Mouse (Mus musculus) hindbrain, embryonic 11.5 days (tissue): Measurements from ENCODE around the gene Icos. TPM values are rescaled to one million over a fixed set of nuclear protein-coding genes. Genes with fewer than 3 reads are reported as not detected.

ENCODE experiments used
- ATAC-seq: fragments of 200-750 bp; cut with Nextera tagmentation; 2 replicates; pipeline ENCODE4 v1.8.0; 2017; ENCODE audit warnings: mild to moderate bottlenecking, moderate TSS enrichment, moderate library complexity; ENCODE audit not compliant: low FRiP score
- DNase-seq: peaks from one replicate; pipeline ENCODE4 v3.0.0-alpha.2; 2015; ENCODE audit warnings: low spot score
- H3K27ac ChIP-seq: fragments of 300-500 bp; sonication (generic); 2 replicates; pipeline ENCODE4 v1.5.1; 2014; ENCODE audit warnings: mild to moderate bottlenecking, low read depth, low read length
- H3K27me3 ChIP-seq: fragments of 300-500 bp; sonication (generic); 2 replicates; pipeline ENCODE4 v1.6.1; 2014; ENCODE audit warnings: mild to moderate bottlenecking, low read length, moderate library complexity, mixed read lengths; ENCODE audit not compliant: control insufficient read depth, insufficient read depth
- H3K36me3 ChIP-seq: fragments of 300-500 bp; sonication (generic); 2 replicates; pipeline ENCODE4 v1.6.1; 2014; ENCODE audit warnings: mild to moderate bottlenecking, low read length, moderate library complexity, mixed read lengths; ENCODE audit not compliant: control insufficient read depth, insufficient read depth
- H3K4me1 ChIP-seq: fragments of 300-500 bp; sonication (generic); replicated peaks from 2 replicates; pipeline ENCODE4 v1.6.1; 2014; ENCODE audit warnings: low read length, mixed read lengths; ENCODE audit not compliant: control insufficient read depth, insufficient read depth
- H3K4me2 ChIP-seq: fragments of 300-500 bp; sonication (generic); replicated peaks from 2 replicates; pipeline ENCODE4 v1.6.1; 2014; ENCODE audit warnings: mild to moderate bottlenecking, low read depth, low read length
- H3K4me3 ChIP-seq: fragments of 300-500 bp; sonication (generic); 2 replicates; pipeline ENCODE4 v1.5.1; 2014; ENCODE audit warnings: low read depth, low read length
- H3K9ac ChIP-seq: fragments of 300-500 bp; sonication (generic); 2 replicates; pipeline ENCODE4 v1.6.1; 2014; ENCODE audit warnings: low read depth, low read length
- H3K9me3 ChIP-seq: fragments of 300-500 bp; sonication (generic); 2 replicates; pipeline ENCODE4 v1.6.1; 2016; ENCODE audit warnings: low read length; ENCODE audit not compliant: control insufficient read depth
- WGBS: fragments of 180-500 bp; shearing (Covaris S2); extraction: QIAGEN DNeasy Blood & Tissue Kit; methylation state at CpG from one replicate; pipeline ENCODE4 v1.1.7; 2014; 5-methylcytosine and 5-hydroxymethylcytosine counted together
- polyA plus RNA-seq: library from polyadenylated mRNA; unstranded; fragments of >200 nt; fragmentation: Nextera tagmentation; extraction: Ambion mirVana; gene quantifications from 2 replicates; pipeline ENCODE4 v1.2.1, GENCODE M21; 2014

Icos gene
- polyA plus RNA-seq, result 0.08 and 0.25 TPM in 2 replicates

DNA sequence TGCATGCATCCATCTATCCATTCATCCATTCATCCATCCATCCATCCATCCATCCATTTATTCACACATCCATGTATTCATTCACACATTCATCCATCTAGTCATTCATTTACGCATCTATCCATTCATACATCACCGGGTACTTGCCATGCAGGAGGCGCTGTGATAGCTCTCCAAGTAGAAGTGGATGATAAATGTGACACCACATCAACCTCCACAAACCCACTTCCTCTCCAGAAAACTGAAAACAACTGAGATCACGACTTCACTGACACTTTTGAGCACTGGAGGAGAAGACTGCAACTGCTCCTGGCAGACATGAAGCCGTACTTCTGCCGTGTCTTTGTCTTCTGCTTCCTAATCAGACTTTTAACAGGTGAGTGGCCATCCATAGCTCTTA lies at the start of gene Icos:
Gene Icos (plus strand): TSS at position 287 of the 400 bp plus-strand sequence.
- ATAC-seq (no peak), DNase-seq (no peak)
- H3K36me3 ChIP-seq, result no peaks in the 10 kb centered on the region
- no peaks in the 10 kb centered on the region for H3K9me3 ChIP-seq
- no peak within 1 kb of the TSS for H3K4me2 ChIP-seq
- no peaks in the 10 kb centered on the region for H3K27me3 ChIP-seq
- H3K9ac ChIP-seq, result no peak within 1 kb of the TSS
- H3K4me3 ChIP-seq, result no peak within 1 kb of the TSS
- no peak within 1 kb of the TSS for H3K27ac ChIP-seq
- 83% methylated on average over 6 of the region's 6 CpGs for WGBS
- no peaks in the 10 kb centered on the region for H3K4me1 ChIP-seq

DNA sequence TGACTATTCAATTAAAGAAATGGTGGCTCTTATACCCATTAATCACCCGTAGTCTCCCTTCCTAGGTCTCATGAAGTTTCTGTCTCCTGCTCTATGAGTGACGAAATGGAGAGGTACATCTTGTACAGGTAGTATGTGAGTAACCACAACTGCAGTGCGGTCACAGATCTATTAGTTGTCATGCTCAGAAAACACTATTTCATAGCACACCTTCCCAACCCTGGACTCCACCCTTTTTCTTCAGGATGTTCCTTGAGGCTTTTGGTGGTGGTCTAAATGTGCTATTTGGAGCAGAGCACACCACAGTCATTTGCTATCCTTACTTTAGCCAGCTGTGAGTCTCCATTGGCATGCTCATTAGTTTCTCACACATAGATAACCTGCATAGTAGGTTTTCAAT lies 48.7 kb upstream of the Icos start:
- Histone ChIP-seq H3K4me2 (no peak overlapping the region), H3K4me1 (no peaks in the 10 kb centered on the region), H3K4me3 (no peak overlapping the region), H3K9me3 (no peaks in the 10 kb centered on the region), H3K27ac (no peak overlapping the region), H3K9ac (no peak overlapping the region), H3K27me3 (no peaks in the 10 kb centered on the region), H3K36me3 (no peaks in the 10 kb centered on the region)
- 89% methylated on average over 3 of the region's 3 CpGs for WGBS
- ATAC-seq (no peak), DNase-seq (no peak)

DNA sequence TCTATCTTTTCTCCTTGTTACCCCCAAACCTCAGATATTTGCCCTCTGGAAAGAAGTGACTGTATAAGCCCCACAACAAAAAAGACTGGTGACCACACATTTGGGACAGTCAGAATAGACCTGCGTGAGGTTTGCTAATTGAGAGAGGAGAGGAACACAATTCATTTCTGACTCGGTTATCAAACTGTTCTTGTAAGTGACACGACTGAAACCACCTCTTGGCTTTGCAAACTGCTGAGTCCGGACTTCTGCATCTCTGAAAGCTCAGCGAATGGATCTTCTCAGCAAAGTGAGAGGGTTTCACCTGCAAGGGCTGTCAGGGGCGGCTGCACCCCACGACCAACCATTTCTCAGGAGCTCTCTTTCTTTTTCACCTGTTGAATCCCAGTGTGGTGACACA lies 47.3 kb upstream of the Icos start:
- WGBS, result 86% methylated on average over 7 of the region's 7 CpGs
- H3K36me3 ChIP-seq, result no peaks in the 10 kb centered on the region
- H3K4me2 ChIP-seq, result no peak overlapping the region
- no peak overlapping the region for H3K4me3 ChIP-seq
- no peaks in the 10 kb centered on the region for H3K4me1 ChIP-seq
- no peak overlapping the region for H3K9ac ChIP-seq
- no peak for DNase-seq
- H3K9me3 ChIP-seq, result no peaks in the 10 kb centered on the region
- ATAC-seq, result no peak
- no peak overlapping the region for H3K27ac ChIP-seq
- H3K27me3 ChIP-seq, result no peaks in the 10 kb centered on the region

DNA sequence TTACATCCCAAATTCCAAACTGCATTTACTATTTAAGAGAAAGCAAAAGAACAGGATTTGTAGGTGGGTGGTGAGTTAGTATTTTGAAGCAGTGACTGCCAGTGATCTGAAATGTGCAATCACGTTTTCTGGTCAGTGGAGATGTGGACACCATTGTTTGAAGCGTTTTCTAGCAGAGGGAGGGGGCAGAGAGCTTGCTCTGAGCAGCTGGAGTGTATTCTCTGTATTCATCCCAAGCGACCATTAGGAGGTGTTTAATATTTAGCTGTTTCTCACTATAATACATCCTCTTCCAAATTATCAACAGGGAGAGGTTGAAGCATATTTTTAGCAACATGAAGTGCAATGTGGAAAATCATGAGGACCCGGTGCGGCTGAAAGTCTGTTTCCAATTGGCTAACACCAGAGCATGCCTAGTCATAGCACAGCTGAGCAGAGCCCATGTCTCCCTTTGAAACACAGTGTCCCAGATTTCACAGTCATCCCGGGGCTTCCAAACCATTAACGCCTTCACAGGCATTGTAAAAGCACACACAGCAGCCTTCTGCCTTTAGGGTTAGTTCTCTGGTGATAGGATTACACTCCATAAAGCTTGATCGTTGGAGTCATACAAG lies 41.7 kb upstream of the Icos start:
- ATAC-seq (no peak), DNase-seq (no peak)
- Histone ChIP-seq H3K4me2 (no peak overlapping the region), H3K27me3 (no peaks in the 10 kb centered on the region), H3K4me3 (no peak overlapping the region), H3K27ac (no peak overlapping the region), H3K9ac (no peak overlapping the region), H3K9me3 (no peaks in the 10 kb centered on the region), H3K36me3 (no peaks in the 10 kb centered on the region), H3K4me1 (no peaks in the 10 kb centered on the region)
- WGBS, result 64% methylated on average over 8 of the region's 8 CpGs

DNA sequence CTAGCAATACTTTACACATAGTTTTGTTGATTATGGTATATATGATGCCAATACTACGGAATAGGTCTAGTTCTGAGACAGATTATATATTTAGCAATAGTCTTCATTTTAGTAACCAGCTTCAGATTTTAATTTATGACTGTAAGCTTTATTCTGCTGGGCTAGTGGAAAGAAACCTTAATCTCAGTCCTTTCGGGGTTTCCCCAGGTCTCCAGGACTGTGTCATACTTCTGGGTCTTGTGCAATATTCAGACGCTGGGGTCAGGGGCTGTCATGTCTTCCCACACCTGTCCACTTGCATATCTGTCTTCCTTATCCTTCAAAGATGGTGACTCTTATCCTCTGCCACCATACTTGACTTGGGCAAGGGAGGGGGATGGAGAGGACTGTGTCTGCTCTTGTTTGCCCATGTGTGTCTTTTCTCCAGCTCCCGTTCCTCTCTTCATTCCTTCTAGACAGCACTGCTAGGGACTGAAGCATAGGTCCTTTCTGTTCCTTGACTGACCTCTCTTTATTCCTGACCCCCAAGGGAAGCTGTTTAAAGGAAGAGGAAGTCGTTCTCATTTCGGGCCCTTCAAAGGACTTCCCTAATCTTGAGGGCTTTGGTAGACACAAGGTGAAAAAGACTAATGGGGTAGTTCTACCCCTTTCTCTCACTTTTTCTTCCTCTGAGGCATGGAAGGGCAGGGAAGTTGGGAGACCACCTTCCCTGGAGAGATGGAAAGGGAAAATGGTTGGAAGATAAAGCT lies 40.6 kb upstream of the Icos start:
- Histone ChIP-seq H3K9me3 (no peaks in the 10 kb centered on the region), H3K27ac (no peak overlapping the region), H3K4me3 (no peak overlapping the region), H3K27me3 (no peaks in the 10 kb centered on the region), H3K4me1 (no peaks in the 10 kb centered on the region), H3K4me2 (no peak overlapping the region), H3K36me3 (no peaks in the 10 kb centered on the region), H3K9ac (no peak overlapping the region)
- DNase-seq (no peak), ATAC-seq (no peak)
- WGBS, result 80% methylated on average over 6 of the region's 6 CpGs

DNA sequence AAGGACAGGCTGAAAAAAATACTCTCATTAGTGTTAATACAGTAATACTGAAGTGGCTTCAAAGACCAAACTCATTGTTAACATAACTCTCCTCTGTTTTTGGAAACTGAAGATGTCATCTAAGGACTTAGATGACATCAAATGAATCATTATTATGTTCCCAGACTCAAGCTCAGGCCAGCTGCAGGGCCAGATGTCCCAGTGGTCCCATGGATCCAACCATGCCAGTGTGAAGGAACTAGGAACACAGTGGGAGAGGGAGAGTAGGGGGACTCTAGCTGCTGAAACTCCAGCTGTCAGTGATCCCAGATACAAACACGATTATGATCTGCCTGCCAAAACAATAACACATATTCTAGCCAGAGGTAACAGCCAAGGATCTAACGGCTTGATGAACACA lies 39.5 kb upstream of the Icos start:
- Histone ChIP-seq H3K4me2 (no peak overlapping the region), H3K4me1 (no peaks in the 10 kb centered on the region), H3K36me3 (no peaks in the 10 kb centered on the region), H3K27ac (no peak overlapping the region), H3K27me3 (no peaks in the 10 kb centered on the region), H3K4me3 (no peak overlapping the region), H3K9me3 (no peaks in the 10 kb centered on the region), H3K9ac (no peak overlapping the region)
- WGBS, result 81% methylated on average over 2 of the region's 2 CpGs
- no peak for ATAC-seq
- DNase-seq, result no peak

DNA sequence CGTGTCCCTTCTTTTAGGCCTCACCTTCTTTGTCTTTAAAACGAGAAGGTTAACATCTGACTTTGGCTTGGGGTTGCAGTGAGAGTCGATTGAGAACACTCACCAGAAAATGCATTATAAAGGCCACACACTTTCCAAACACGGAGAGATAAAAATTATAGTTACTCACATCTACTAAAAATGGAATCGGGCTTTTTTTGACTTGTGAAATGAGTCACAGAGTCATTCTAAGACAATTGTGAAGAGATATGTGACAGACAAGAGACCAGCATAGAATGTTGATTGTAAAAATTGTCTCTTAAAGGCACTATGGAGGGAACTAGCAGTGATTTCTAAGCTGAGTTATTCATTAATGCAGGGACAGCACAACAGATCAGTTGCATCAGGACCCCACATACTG lies 38.8 kb upstream of the Icos start:
- no peaks in the 10 kb centered on the region for H3K4me1 ChIP-seq
- ATAC-seq (no peak), DNase-seq (no peak)
- no peaks in the 10 kb centered on the region for H3K9me3 ChIP-seq
- no peak overlapping the region for H3K4me2 ChIP-seq
- H3K36me3 ChIP-seq, result no peaks in the 10 kb centered on the region
- H3K9ac ChIP-seq, result no peak overlapping the region
- no peak overlapping the region for H3K4me3 ChIP-seq
- H3K27me3 ChIP-seq, result no peaks in the 10 kb centered on the region
- WGBS, result 88% methylated on average over 5 of the region's 5 CpGs
- H3K27ac ChIP-seq, result no peak overlapping the region

DNA sequence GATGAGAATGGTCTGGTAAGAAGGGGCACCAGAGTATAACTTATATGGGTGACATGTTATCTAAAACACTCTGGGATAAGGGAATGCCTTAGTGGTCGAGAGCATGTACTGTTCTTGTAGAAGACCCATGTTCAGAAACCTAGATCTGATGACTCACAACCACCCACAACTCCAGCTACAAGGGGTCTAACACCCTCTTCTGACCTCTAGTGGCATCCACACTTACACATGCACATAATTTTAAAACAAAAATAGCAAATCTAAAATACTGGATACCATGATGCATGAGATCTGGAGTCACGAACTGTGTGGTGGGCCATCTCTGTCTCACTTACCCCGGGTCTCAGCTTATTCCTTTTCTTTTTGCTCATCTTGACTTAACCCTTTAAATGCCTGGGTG lies 37.7 kb upstream of the Icos start:
- no peaks in the 10 kb centered on the region for H3K4me1 ChIP-seq
- H3K4me2 ChIP-seq, result no peak overlapping the region
- ATAC-seq (no peak), DNase-seq (no peak)
- 82% methylated on average over 3 of the region's 3 CpGs for WGBS
- no peak overlapping the region for H3K9ac ChIP-seq
- no peak overlapping the region for H3K4me3 ChIP-seq
- H3K27ac ChIP-seq, result no peak overlapping the region
- H3K9me3 ChIP-seq, result no peaks in the 10 kb centered on the region
- no peaks in the 10 kb centered on the region for H3K36me3 ChIP-seq
- H3K27me3 ChIP-seq, result no peaks in the 10 kb centered on the region

DNA sequence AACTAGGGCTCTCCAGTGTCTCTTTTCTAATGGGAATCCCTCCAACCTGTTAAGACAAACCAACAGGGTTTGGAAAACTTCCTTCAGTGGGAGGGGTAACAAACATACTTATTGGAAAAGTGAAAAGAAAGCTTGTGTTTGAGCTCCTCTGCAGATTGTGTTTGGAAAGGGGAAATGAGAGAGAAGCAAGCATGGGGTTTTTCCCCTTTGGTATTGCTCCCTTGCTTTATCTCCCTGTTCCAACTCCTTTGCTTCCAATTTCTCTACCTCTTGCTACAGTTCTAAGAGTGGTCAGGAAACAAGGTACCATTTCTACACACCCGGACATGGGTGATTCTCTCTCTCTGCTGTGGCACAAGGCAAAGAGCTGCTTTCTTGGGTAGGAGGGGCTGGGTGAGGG lies 37.1 kb upstream of the Icos start:
- Histone ChIP-seq H3K9me3 (no peaks in the 10 kb centered on the region), H3K4me1 (no peaks in the 10 kb centered on the region), H3K36me3 (no peaks in the 10 kb centered on the region), H3K4me3 (no peak overlapping the region), H3K4me2 (no peak overlapping the region), H3K27ac (no peak overlapping the region), H3K27me3 (no peaks in the 10 kb centered on the region), H3K9ac (no peak overlapping the region)
- 91% methylated on average over 1 of the region's 1 CpGs for WGBS
- no peak for DNase-seq
- ATAC-seq, result no peak
